Mouse (Mus musculus) thymus, postnatal 0 days (tissue): ENCODE measurements around the gene Cacna1f. TPM values are rescaled to one million over a fixed set of nuclear protein-coding genes. Genes with fewer than 3 reads are reported as not detected.

ENCODE experiments used
- DNase-seq: peaks from one replicate; pipeline ENCODE4 v3.0.0-alpha.2; 2015; ENCODE audit warnings: low spot score
- polyA plus RNA-seq: library from polyadenylated mRNA; unstranded; fragments of >200 nt; fragmentation: Nextera tagmentation; extraction: Ambion mirVana; gene quantifications from 2 replicates; pipeline ENCODE4 v1.2.1, GENCODE M21; 2015

Gene Cacna1f
- polyA plus RNA-seq, result 0.04 and 0.07 TPM in 2 replicates

- no peak for DNase-seq
Observed at GRCm38 (mm10) chrX:7606783-7607182, at the start of gene Cacna1f. Gene Cacna1f, plus strand, starts transcription at chrX:7607083.

DNA sequence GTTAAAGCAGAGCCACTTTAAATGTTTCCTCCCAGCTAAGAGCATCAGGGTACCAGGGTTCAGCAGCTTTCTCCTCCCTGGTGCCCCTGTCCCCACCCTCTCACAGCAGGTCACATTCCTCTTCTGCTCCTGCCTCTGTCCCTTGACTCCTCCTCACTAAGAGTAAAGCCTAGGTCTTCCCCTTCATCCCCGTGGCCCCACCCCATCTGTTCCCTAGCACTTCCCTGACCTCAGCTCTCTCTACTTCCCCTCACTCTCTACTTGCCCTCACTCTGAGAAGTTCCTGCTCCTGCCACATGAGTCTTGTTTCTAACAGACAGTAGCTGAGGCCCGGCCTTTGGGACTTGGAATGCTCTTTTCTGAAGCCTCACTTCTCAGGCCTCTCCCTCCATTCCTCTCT, 43.8 kb upstream of the Cacna1f start:
- no peak for DNase-seq

DNA sequence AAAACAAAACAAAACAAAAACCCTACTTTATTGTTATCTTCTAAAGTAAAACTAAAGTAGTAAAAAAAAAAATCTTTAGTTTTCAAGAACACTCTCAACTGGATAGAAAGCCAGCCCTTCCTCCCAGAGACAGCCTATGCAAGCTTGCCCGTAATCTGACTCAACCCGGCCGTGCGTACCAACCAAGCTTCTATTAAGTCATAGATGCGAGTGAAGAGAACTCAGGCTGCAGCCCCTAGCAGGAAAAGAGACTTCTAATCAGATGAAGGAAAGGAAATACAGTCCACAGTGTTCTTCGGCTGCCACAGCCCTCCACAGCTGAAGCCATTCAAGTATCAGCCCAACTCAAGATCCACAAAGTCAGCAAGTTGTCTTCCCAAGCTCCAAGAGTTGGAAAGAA, 40.5 kb upstream of the Cacna1f start:
- peak; percentile 3 for DNase-seq

GRCm38 (mm10) chrX:7567491-7567890, 39.4 kb upstream of the Cacna1f start:
- no peak for DNase-seq

GRCm38 (mm10) chrX:7570481-7571175, 36.3 kb upstream of the Cacna1f start:
- peak; percentile 7 for DNase-seq

DNA sequence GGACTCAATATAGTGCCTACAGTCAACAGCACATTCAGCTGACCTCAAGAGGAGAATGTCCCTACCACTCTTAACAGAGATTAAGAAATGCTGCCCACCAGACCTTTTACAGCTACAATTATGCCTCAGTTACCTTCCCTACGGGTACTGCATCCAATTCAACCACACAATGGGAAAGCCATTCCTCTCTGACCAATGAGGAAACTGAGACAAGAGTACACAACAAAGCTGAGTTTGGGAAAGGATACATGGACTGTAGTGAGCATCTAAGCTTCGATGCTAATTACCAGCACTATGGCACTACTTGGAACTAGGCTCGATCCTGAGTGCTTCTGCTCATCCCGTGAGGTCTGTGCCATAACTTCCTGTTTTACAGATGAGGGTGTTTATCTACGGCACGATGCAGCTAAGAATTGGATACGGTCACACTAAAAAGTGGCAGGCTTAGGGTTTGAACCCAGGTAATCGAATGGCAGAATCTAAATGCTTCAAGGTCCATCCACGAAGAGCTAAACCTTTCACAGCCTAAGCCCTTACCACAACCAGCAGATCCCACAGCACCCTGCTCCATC, 35.2 kb upstream of the Cacna1f start:
- no peak for DNase-seq

GRCm38 (mm10) chrX:7572466-7572865, 34.4 kb upstream of the Cacna1f start:
- peak; percentile 31 for DNase-seq

- no peak for DNase-seq
Observed at GRCm38 (mm10) chrX:7573176-7574086, 33.5 kb upstream of the Cacna1f start, which contains the start of gene Foxp3. Gene Foxp3, plus strand, starts transcription at chrX:7573644.

DNA sequence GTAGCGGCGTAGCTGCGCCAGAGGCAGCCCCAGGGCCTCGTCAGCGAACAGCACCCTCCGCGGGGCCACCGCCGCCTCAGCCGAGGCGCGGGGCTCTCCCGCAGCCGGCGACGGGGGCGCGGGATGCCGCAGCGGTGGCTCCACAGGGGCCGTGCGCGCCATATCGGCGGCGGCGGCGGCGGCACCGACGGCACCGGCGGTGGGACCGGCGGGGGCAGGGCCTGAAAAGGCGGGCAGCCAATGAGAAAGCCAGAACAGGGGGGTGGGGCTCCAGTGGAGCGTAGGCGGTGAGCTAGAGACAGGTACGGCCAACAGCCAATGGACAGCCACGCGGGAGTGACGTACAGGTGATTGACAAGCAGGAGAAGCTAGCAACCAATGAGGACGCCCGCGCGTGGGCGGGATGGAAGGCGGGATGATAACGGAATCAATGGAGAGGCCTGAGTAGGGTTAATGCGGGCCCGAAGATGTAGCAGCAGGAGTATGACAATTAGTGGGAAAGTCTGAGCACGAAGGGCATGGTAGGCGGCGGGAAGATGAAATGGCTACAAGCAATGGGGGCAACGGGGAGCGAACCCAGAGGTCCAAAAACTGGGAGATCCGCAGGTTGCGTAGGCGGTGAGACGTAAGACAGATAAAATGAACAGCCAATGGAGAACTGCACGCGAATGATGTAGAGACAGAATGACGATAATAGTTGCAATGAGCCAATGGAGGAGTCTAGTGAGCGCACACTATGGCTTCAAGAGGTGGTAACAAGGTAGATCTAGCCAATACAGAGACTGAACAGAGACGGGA, 32.6 kb upstream of the Cacna1f start, which contains the start of gene Ppp1r3f:
Gene Ppp1r3f, minus strand, starts transcription at position 197 of the 798 bp plus-strand sequence.
- DNase-seq, result peak; percentile 91

DNA sequence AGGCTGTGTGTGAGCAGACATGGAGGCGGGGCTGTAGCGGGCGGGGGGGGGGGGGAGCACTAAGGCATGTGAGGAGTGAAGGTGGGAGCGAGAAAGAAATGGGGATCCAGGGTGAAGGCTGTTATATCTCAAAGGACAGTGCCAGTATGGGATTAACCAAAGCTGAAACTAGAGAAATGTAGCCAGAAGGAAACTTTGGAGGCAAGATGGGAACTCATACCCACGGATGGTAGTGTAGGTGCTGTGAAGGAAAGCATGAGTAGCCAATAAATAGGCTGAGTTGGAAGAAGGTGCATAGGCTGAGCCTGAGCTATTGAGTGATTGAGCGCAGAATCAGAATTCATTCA, 32.0 kb upstream of the Cacna1f start:
- no peak for DNase-seq

- DNase-seq, result no peak
Observed at GRCm38 (mm10) chrX:7581151-7581550, 25.7 kb upstream of the Cacna1f start.

GRCm38 (mm10) chrX:7583881-7584280, 23.0 kb upstream of the Cacna1f start:
- DNase-seq, result no peak

DNA sequence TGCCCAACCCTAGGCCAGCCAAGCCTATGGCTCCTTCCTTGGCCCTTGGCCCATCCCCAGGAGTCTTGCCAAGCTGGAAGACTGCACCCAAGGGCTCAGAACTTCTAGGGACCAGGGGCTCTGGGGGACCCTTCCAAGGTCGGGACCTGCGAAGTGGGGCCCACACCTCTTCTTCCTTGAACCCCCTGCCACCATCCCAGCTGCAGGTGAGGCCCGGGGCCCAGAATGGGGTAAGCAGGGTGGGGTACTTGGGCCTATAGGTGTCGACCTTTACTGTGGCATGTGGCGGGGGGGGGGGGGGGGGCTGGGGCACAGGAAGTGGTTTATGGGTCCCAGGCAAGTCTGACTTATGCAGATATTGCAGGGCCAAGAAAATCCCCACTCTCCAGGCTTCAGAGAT, 20.5 kb upstream of the Cacna1f start:
- peak; percentile 21 for DNase-seq

GRCm38 (mm10) chrX:7595371-7595770, 11.5 kb upstream of the Cacna1f start:
- no peak for DNase-seq

DNA sequence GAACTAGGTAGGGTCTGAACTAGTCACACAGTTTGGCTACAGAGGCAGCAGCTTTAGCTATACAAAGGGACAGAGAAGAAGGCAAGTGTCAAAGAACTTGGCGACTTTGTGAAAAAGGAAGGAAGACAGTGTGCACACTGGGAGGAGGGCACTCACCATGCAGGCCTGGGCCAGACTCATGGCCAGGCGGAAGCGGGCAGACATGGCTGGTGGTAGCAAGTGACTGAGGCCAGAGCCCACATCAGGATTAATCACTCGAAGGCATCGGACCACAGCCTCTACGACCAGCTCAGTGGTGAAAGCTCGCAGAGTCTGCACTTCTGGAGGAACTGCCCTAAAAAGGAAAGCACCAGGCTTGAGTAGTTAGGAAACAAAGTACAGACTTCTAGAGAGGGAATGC, 2.9 kb upstream of the Cacna1f start:
- DNase-seq, result no peak

DNA sequence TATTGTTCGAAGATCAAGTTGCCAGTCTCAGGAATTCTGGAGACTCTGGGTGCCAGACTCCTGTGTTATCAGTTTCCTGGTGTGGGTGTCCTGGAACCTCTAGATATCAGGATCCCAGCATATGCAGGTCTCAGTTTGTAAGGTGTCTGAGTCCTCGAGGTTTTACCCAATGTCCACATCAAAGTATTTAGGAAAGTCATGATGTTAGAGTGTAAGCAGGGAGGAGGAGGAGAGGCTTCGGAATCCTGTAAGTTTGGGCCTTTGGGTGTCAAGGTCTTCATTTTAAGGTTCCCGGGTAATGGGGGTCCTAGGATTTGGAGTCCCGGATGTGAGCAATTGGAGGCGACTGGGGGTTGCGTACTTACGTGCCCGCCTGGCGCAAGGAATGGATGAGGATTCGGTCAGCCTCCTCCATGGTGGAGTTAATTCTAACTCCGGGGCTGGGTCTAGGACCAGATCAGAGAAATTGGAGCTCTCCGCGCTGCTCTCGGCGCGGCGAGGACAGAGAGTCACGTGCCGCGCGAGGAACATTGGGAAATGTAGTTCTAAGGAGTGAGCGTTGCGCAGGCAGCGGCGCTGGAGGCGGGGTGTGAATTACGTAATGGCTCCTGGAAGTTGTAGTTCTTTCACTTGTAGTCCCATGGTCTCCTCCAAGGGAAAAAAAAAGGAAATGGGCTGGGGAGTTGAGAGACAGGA, 1.9 kb upstream of the Cacna1f start, which contains the start of gene Ccdc22:
Gene Ccdc22, minus strand, starts transcription at position 639 of the 696 bp plus-strand sequence.
- peak; percentile 76 for DNase-seq

DNA sequence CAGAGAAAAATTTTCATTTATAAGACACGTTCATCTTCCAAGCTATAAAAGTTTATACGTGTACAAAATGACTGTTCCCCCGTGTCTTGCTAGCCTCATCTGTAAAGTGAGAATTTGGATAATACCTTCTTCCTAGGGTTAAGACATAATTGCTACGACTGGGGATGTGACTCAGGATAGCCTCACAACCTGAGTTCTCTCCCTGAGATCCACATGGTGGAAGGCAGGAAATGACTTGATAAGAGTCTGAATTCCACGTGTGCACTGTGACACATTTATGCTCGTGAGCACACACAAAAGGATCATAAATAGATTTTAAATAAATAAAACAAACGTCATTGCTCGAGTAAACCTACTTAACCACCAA, 1.3 kb upstream of the Cacna1f start:
- no peak for DNase-seq

- no peak for DNase-seq
Observed at GRCm38 (mm10) chrX:7610035-7610434, 3.2 kb downstream of the Cacna1f start.

DNA sequence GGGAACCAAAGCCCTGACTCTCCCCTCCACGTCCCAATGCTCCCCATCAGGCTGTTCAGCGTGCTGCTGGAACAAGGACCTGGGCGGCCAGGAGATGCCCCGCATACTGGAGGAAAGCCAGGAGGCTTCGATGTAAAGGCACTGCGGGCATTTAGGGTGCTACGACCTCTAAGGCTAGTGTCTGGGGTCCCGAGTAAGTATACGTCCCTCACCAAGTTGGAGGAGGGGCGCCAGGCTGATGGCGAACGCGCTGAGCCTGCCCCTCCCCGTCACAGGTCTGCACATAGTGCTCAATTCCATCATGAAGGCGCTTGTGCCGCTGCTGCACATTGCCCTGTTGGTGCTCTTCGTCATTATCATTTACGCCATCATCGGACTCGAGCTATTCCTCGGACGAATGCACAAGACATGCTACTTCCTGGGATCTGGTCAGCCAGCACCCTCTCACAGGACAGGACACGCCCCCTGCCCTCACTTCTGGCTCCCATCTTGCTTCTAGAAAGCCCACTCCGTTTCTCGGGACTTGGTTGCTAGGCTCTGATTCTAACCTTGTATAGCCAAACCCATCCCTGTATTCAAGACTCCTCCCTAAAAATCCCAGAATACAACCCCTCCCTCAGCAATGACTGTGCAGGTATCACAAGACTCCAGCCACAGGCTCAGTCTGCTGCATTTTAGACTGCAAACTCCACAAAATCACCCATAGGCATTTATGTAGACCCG, 3.8 kb downstream of the Cacna1f start:
- no peak for DNase-seq
